Mouse (Mus musculus) thymus, adult 2 months (tissue): ENCODE data around the gene Il1a.

Experiments used
- CTCF ChIP-seq: fragments of 200-500 bp; IDR thresholded peaks from 2 replicates; pipeline ENCODE4 v1.5.1; 2012; ENCODE audit warnings: mild to moderate bottlenecking, control low read depth, low read length, moderate library complexity, borderline replicate concordance; ENCODE audit not compliant: control insufficient read depth, poor library complexity, insufficient read depth; ENCODE audit errors: extremely low read depth
- POLR2A ChIP-seq: fragments of 200-500 bp; IDR thresholded peaks from 2 replicates; pipeline ENCODE4 v1.6.1; 2012; ENCODE audit warnings: mild to moderate bottlenecking, low read length, control low read depth, moderate library complexity; ENCODE audit not compliant: control insufficient read depth, poor library complexity, insufficient read depth; ENCODE audit errors: extremely low read depth

DNA sequence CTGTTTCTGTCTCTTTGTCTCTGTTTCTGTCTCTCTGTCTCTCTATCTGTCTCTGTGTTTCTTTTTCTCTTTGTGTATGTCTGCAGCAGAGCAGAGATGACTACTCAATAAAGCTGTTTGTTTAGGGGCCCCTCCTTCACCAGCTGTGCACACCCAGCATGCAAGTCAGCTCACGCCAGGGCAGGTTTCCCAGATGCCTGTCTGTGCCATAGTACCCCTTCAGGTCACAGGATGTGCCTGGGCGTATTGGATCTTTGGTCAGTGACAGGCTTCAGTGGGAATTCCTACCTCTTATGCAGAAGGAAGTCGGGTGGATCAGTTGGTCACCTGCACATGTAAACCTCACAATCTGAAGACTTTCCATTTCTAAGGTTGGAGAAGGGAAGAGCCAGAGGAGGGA, 14.4 kb upstream of the Il1a start:
- TF ChIP-seq CTCF (no peak), POLR2A (no peak)
